Mouse (Mus musculus) monocyte, adult 2 months (primary cell): Measurements from ENCODE around the gene Atp5g3.
"Not testable (repeated sequence)": the region's sequence is repeated elsewhere in the genome, so short reads cannot be mapped to it uniquely, and the experiment has no call there.

Experiments used
- DNase-seq, 2 experiments: peaks; one replicate each; pipeline ENCODE4 v3.0.0; 2022; ENCODE audit warnings: low spot score in 2 of 2, low read depth in 1 of 2

Gene Atp5g3

DNA sequence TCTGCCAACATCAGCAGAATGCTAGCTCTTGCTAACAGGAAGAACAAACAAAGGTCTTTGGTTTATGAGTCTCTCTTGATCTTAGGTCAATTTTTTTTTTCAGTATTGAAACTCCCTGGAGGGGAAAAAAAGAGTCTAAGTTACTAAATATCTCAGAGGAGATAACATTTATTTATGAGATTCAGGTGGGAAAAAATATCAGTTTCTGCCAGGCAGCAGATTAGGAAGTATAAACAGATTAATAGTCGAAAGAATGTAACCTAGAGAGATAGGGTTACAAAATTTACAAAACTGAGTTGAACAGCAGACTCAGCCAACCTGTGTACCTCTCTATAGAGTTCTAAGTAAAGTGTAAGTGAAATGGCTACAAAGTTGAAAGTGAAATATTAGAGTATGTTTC lies 10.8 kb downstream of the Atp5g3 start:
- DNase-seq, result no peak

GRCm38 (mm10) chr2:73896919-73897318 lies 14.2 kb downstream of the Atp5g3 start:
- not testable (repeated sequence) for DNase-seq

GRCm38 (mm10) chr2:73893473-73894270 lies 17.5 kb downstream of the Atp5g3 start:
- DNase-seq, result no peak

DNA sequence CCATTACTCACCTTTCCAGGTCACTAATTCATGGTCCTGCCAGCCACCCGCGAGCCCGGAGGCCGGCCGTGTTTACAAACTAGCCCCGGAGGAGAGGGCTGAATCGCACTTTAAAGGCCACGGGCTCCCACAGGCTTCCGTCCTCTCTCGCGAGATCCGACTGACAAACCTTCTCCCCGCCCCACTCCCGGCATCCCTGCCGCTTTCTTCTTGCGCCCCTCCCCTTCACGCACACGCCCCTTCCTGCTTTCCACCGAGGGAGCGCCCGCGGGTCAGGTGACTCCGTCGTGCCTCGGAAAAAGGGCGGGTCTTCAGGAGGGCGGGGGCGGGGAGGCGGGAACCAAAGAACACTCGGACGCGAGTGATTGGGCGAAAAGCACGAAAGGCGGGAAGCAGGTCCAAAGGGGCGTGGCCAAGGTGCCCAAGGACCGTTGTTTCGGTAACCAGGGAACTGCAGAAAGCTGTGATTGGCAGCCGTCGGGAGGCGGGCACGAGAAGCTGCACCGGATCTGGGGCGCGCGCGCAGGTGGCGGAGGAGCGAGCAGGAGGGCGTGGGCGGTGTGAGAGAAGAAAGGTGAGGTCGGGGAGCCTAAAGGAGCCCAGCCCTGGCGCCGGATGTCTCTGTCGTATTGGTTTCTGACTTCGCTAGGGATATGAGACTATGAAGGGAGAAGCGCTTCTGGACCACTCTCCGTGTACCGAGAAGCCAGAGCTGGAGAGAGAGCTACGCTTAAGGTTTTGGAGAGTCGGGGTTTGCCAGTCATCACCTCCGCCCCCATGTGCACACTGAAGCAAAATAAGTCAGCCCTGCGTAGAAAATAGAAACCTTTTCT lies 18.4 kb downstream of the Atp5g3 start, which contains the start of gene Atf2:
Atf2 (minus strand) TSS at position 176 of the 833 bp plus-strand sequence.
- DNase-seq, result peak; percentile 95

DNA sequence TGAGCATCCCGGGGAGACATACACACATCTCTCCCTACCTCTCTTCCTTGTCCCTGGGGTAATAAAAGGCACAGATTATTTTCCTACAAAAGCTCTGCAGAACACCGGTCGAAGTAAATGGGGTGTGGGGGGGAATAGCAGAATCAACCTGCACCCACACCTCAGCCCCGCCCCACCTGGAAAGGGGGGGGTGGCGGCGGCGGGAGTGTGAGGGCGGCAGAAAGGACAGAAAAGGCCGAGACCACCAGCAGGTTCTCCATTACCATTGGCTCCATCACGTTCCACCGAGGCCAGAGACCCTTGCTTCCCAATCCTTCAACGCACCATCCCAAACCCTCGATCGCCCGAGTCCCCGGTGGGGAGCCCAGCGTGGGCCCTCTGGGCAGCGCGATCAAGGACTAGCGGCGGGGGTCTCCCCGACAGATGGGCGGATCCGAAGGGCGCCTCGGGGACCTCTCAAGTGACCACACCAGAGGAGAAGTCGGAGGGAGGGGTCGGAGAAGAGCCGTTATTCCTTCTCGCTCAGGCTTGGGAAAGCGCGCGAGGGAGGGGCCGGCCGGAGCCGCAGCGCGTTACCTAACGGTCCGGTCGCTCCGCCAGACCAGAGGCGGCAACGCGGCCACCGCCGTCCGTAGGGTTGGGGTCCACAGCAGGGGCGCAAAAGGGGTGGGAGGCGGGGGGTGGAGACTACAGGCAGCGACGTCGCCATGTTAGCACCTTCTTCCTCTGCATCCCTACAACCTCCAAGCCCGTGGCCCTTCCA lies 19.2 kb downstream of the Atp5g3 start:
- DNase-seq, result peak in 1 of 2 experiments; percentile 2

GRCm38 (mm10) chr2:73885997-73886396 lies 25.1 kb downstream of the Atp5g3 start:
- no peak for DNase-seq

DNA sequence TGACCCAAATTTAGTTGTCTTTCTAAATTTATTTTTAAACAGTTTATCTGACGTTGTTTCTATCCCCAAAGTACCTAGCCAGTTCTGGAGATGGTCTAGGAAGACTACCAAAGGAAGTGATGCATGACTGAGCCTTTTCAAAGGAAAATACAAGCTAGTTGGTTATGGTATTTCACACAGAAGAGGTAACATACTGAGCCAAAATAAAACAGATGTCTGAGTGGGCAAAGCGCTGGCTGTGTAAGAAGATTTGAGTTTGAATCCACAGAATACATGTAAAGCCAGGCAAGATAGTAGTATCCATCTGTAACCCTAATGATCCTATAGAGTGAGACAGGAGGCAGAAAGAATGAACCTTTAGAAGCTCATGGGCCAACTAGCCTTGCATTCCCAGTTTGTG lies 33.2 kb downstream of the Atp5g3 start:
- DNase-seq, result no peak

- peak in 1 of 2 experiments; percentile 78 for DNase-seq
Observed at GRCm38 (mm10) chr2:73867764-73868487, 43.2 kb downstream of the Atp5g3 start.

DNA sequence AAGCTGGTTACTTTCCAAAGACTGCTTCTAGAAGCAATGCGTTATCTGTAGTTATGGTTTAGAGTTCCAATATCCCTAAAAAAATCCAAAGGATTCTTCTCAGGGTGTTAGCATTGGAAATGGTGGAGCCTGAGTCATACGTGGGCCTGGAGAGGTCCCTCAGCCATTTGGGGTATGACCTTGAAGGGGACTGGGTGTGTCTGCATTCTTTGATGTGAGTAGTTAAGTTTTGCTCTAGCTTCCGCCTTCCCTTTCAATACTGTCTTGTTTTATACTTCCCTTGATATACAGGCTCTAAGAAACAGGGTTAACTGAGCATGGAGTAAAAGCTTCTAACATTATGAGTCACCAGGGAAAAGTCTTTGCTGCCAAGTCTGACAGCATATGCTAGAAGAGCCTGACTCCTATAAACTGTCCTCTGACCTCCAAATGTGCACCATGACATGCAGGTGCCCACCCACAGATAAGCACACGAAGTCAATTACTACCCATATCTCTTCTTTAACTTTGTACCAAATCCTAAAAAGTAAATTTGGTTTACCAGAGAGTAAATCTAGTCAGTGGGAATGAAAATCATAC lies 51.0 kb downstream of the Atp5g3 start:
- DNase-seq, result no peak
